Mouse (Mus musculus) heart, adult 2 months (tissue): ENCODE measurements around the gene Gm36028. TPM values are rescaled to one million over a fixed set of nuclear protein-coding genes. Genes with fewer than 3 reads are reported as not detected.

ENCODE experiments used
- DNase-seq, 2 experiments: peaks; one replicate each; pipeline ENCODE4 v3.0.0; 2021
- H3K27ac ChIP-seq: fragments of 200-600 bp; 2 replicates; pipeline ENCODE4 v1.8.1; 2022
- H3K27me3 ChIP-seq: fragments of 200-500 bp; 2 replicates; pipeline ENCODE4 v1.6.1; 2012; ENCODE audit warnings: mild to moderate bottlenecking, low read length, inconsistent platforms, mixed read lengths; ENCODE audit not compliant: control insufficient read depth, insufficient read depth
- H3K36me3 ChIP-seq: fragments of 200-500 bp; 2 replicates; pipeline ENCODE4 v1.6.1; 2012; ENCODE audit warnings: low read length, inconsistent platforms; ENCODE audit not compliant: control insufficient read depth, insufficient read depth
- H3K4me1 ChIP-seq: fragments of 200-500 bp; 2 replicates; pipeline ENCODE4 v1.6.1; 2011; ENCODE audit warnings: low read length; ENCODE audit not compliant: control insufficient read depth, insufficient read depth
- H3K4me3 ChIP-seq: fragments of 200-600 bp; 2 replicates; pipeline ENCODE4 v1.8.1; 2022
- H3K79me2 ChIP-seq: fragments of 200-500 bp; replicated peaks from 2 replicates; pipeline ENCODE4 v1.6.1; 2012; ENCODE audit warnings: mild to moderate bottlenecking, inconsistent platforms, low read length, moderate library complexity, mixed read lengths; ENCODE audit not compliant: control insufficient read depth, insufficient read depth
- H3K9ac ChIP-seq: fragments of 200-500 bp; 2 replicates; pipeline ENCODE4 v1.6.1; 2012; ENCODE audit warnings: low read depth, mild to moderate bottlenecking, control low read depth, inconsistent platforms, low read length, mixed read lengths
- CTCF ChIP-seq: fragments of 200-600 bp; IDR thresholded peaks from 2 replicates; pipeline ENCODE4 v1.8.1; 2022; ENCODE audit warnings: antibody characterized with exemption, mild to moderate bottlenecking, moderate library complexity
- EP300 ChIP-seq: fragments of 200-500 bp; IDR thresholded peaks from 2 replicates; pipeline ENCODE4 v1.6.1; 2011; ENCODE audit warnings: low read depth, low read length, control low read depth; ENCODE audit not compliant: insufficient read depth
- POLR2A ChIP-seq: fragments of 200-500 bp; IDR thresholded peaks from 2 replicates; pipeline ENCODE4 v1.6.1; 2011; ENCODE audit warnings: mild to moderate bottlenecking, low read depth, low read length, control low read depth; ENCODE audit not compliant: insufficient read depth
- WGBS: fragments of 180-500 bp; shearing (Covaris S2); methylation state at CpG from one replicate; pipeline ENCODE4 v1.1.7; 2018; 5-methylcytosine and 5-hydroxymethylcytosine counted together
- intact Hi-C: fragments of 180-260 bp; cut with DNase I; formaldehyde crosslinking; loops from one replicate; pipeline ENCODE4 v1.15.1; 2025
- polyA plus RNA-seq: library from polyadenylated mRNA; depleted of rRNA; stranded (reverse); fragments of >200 nt; gene quantifications from 2 replicates; pipeline ENCODE4 v1.2.3, GENCODE M21; 2012
- total RNA-seq, 2 experiments: library from RNA; stranded (reverse); gene quantifications; 2 replicates each; pipeline ENCODE4 v1.2.3; 2021

Gm36028 gene
- total and polyA plus RNA-seq, 3 experiments, result 0.10 to 1.0 (median 1.0) TPM

- DNase-seq, result no peak
- Histone ChIP-seq H3K4me1 (peaks cover 11% of the 10 kb centered on the region), H3K27ac (no peak overlapping the region), H3K27me3 (no peaks in the 10 kb centered on the region), H3K9ac (no peak overlapping the region), H3K4me3 (no peak overlapping the region), H3K79me2 (no peaks in the 10 kb centered on the region), H3K36me3 (peaks cover 4% of the 10 kb centered on the region)
- intact Hi-C loops, result no loop called here
- TF ChIP-seq CTCF (no peak), EP300 (no peak), POLR2A (no peak)
- 84% methylated on average over 8 of the region's 8 CpGs for WGBS
Measured at GRCm38 (mm10) chr16:37855583-37855982, 5.4 kb downstream of the Gm36028 start.

GRCm38 (mm10) chr16:37854593-37854992 is 6.4 kb downstream of the Gm36028 start:
- Histone ChIP-seq H3K36me3 (peaks cover 5% of the 10 kb centered on the region), H3K4me3 (no peak overlapping the region), H3K9ac (no peak overlapping the region), H3K27ac (no peak overlapping the region), H3K79me2 (no peaks in the 10 kb centered on the region), H3K27me3 (no peaks in the 10 kb centered on the region), H3K4me1 (peaks cover 12% of the 10 kb centered on the region)
- 33% methylated on average over 5 of the region's 5 CpGs for WGBS
- no peak for DNase-seq
- no peak for TF ChIP-seq EP300
- intact Hi-C loops, result loop anchor here (5.0 kb wide), 1 partner anchor 37 kb away; no protein-coding TSS in a partner anchor

GRCm38 (mm10) chr16:37854054-37854453 is 6.9 kb downstream of the Gm36028 start:
- no peak overlapping the region for H3K9ac ChIP-seq
- TF ChIP-seq POLR2A, result no peak
- TF ChIP-seq EP300, result no peak
- TF ChIP-seq CTCF, result no peak
- H3K79me2 ChIP-seq, result no peaks in the 10 kb centered on the region
- no peak for DNase-seq
- peaks cover 5% of the 10 kb centered on the region for H3K36me3 ChIP-seq
- intact Hi-C loops, result loop anchor here (5.0 kb wide), 1 partner anchor 37 kb away; no protein-coding TSS in a partner anchor
- no peaks in the 10 kb centered on the region for H3K27me3 ChIP-seq
- no peak overlapping the region for H3K27ac ChIP-seq
- peaks cover 12% of the 10 kb centered on the region for H3K4me1 ChIP-seq
- WGBS, result 73% methylated on average over 14 of the region's 14 CpGs
- no peak overlapping the region for H3K4me3 ChIP-seq

- Histone ChIP-seq H3K27ac (no peak overlapping the region), H3K4me1 (peaks cover 12% of the 10 kb centered on the region), H3K79me2 (no peaks in the 10 kb centered on the region), H3K36me3 (peaks cover 5% of the 10 kb centered on the region), H3K27me3 (no peaks in the 10 kb centered on the region), H3K9ac (no peak overlapping the region), H3K4me3 (no peak overlapping the region)
- DNase-seq, result no peak
- WGBS, result 30% methylated on average over 9 of the region's 9 CpGs
- TF ChIP-seq EP300, result no peak
- TF ChIP-seq POLR2A, result no peak
- TF ChIP-seq CTCF, result no peak
- intact Hi-C loops, result loop anchor here (2.0 to 5.0 kb wide), 2 partner anchors 14 to 36 kb away; no protein-coding TSS in a partner anchor
Measured at GRCm38 (mm10) chr16:37853279-37853678, 7.7 kb downstream of the Gm36028 start.

- intact Hi-C loops, result loop anchor here (5.0 kb wide), 1 partner anchor 34 kb away; no protein-coding TSS in a partner anchor
- H3K36me3 ChIP-seq, result peaks cover 8% of the 10 kb centered on the region
- peak overlapping the region; percentile 16; the same call in 1 of the 2 replicates for H3K9ac ChIP-seq
- no peaks in the 10 kb centered on the region for H3K27me3 ChIP-seq
- H3K27ac ChIP-seq, result peak overlapping the region; percentile 81
- WGBS, result 34% methylated on average over 5 of the region's 5 CpGs
- peak; percentile 45 to 70 for DNase-seq
- no peaks in the 10 kb centered on the region for H3K79me2 ChIP-seq
- TF ChIP-seq POLR2A (peak; percentile 56; the same call in 1 of the 2 replicates), EP300 (peak; percentile 90), CTCF (no peak)
- H3K4me1 ChIP-seq, result peaks cover 14% of the 10 kb centered on the region
- no peak overlapping the region for H3K4me3 ChIP-seq
Measured at GRCm38 (mm10) chr16:37851366-37851765, 9.6 kb downstream of the Gm36028 start.

GRCm38 (mm10) chr16:37847081-37847480 is 13.9 kb downstream of the Gm36028 start:
- H3K9ac ChIP-seq, result no peak overlapping the region
- no peaks in the 10 kb centered on the region for H3K27me3 ChIP-seq
- peak overlapping the region; percentile 0; the same call in 1 of the 2 replicates for H3K27ac ChIP-seq
- H3K4me1 ChIP-seq, result peaks cover 11% of the 10 kb centered on the region
- H3K36me3 ChIP-seq, result peaks cover 15% of the 10 kb centered on the region
- intact Hi-C loops, result no loop called here
- H3K79me2 ChIP-seq, result no peaks in the 10 kb centered on the region
- no peak overlapping the region for H3K4me3 ChIP-seq
- 56% methylated on average over 3 of the region's 3 CpGs for WGBS
- DNase-seq, result no peak
- TF ChIP-seq EP300, result no peak
- no peak for TF ChIP-seq POLR2A
- no peak for TF ChIP-seq CTCF
